Mouse (Mus musculus): ENCODE data around the gene Nbeal2. TPM values are rescaled to one million over a fixed set of nuclear protein-coding genes. Genes with fewer than 3 reads are reported as not detected.

Nbeal2 gene
- polyA plus RNA-seq, 1 experiment from 2014 or later, result 5.0 TPM

- WGBS, result 19% methylated on average over 14 of the region's 14 CpGs
- Histone ChIP-seq H3K36me3 (ENCODE audit: insufficient read depth, low read length) (no peaks in the 10 kb centered on the region), H3K27me3 (ENCODE audit: insufficient read depth, low read length) (no peaks in the 10 kb centered on the region), H3K9me3 (ENCODE audit: low read length) (no peaks in the 10 kb centered on the region), H3K9ac (replicated peaks; ENCODE audit: low read length) (peak overlapping the region; percentile 76), H3K4me1 (ENCODE audit: insufficient read depth, low read length) (peaks cover 33% of the 10 kb centered on the region), H3K4me3 (ENCODE audit: low read length) (peak overlapping the region; percentile 63), H3K27ac (ENCODE audit: low read length) (no peak overlapping the region), H3K4me2 (replicated peaks; ENCODE audit: low read depth, low read length) (peak overlapping the region; percentile 80)
- no peak for ATAC-seq (ENCODE audit: low FRiP score, low TSS enrichment)
Observed at GRCm38 (mm10) chr9:110652963-110653654, 852 bp downstream of the Nbeal2 start.

- Histone ChIP-seq H3K4me3 (ENCODE audit: low read length) (peak overlapping the region; percentile 63), H3K27ac (ENCODE audit: low read length) (no peak overlapping the region)
Observed at GRCm38 (mm10) chr9:110651931-110652722, 1.8 kb downstream of the Nbeal2 start.

GRCm38 (mm10) chr9:110649775-110650174 is 4.2 kb downstream of the Nbeal2 start:
- Histone ChIP-seq H3K27me3 (ENCODE audit: insufficient read depth, low read length) (no peaks in the 10 kb centered on the region), H3K27ac (ENCODE audit: low read length) (no peak overlapping the region), H3K9ac (replicated peaks; ENCODE audit: low read length) (no peak overlapping the region), H3K9me3 (ENCODE audit: low read length) (no peaks in the 10 kb centered on the region), H3K4me3 (ENCODE audit: low read length) (no peak overlapping the region), H3K36me3 (ENCODE audit: insufficient read depth, low read length) (no peaks in the 10 kb centered on the region), H3K4me2 (replicated peaks; ENCODE audit: low read depth, low read length) (no peak overlapping the region), H3K4me1 (ENCODE audit: insufficient read depth, low read length) (peaks cover 24% of the 10 kb centered on the region)
- ATAC-seq (ENCODE audit: low FRiP score, low TSS enrichment), result no peak

More at GRCm38 (mm10) chr9:110651931-110652722, 1.8 kb downstream of the Nbeal2 start:
- peak overlapping the region; percentile 33; the same call in 1 of the 2 replicates for H3K9ac ChIP-seq (replicated peaks; ENCODE audit: low read length)
- no peaks in the 10 kb centered on the region for H3K27me3 ChIP-seq (ENCODE audit: insufficient read depth, low read length)
- H3K4me1 ChIP-seq (ENCODE audit: insufficient read depth, low read length), result peaks cover 23% of the 10 kb centered on the region
- WGBS, result 25% methylated on average over 13 of the region's 13 CpGs
- H3K9me3 ChIP-seq (ENCODE audit: low read length), result no peaks in the 10 kb centered on the region
- ATAC-seq (ENCODE audit: low FRiP score, low TSS enrichment), result no peak
- peak overlapping the region; percentile 80 for H3K4me2 ChIP-seq (replicated peaks; ENCODE audit: low read depth, low read length)
- no peaks in the 10 kb centered on the region for H3K36me3 ChIP-seq (ENCODE audit: insufficient read depth, low read length)

- H3K4me1 ChIP-seq (ENCODE audit: insufficient read depth, low read length), result peaks cover 31% of the 10 kb centered on the region
- 71% methylated on average over 9 of the region's 9 CpGs for whole genome bisulfite sequencing
Observed at GRCm38 (mm10) chr9:110645219-110645618, 8.7 kb downstream of the Nbeal2 start.

GRCm38 (mm10) chr9:110644295-110644694 is 9.7 kb downstream of the Nbeal2 start:
- ATAC-seq (ENCODE audit: low FRiP score, low TSS enrichment), result peak; percentile 1; the same call in 1 of the 2 replicates
- Histone ChIP-seq H3K4me2 (replicated peaks; ENCODE audit: low read depth, low read length) (no peak overlapping the region), H3K9me3 (ENCODE audit: low read length) (no peaks in the 10 kb centered on the region), H3K9ac (replicated peaks; ENCODE audit: low read length) (no peak overlapping the region; the same call in 1 of the 2 replicates), H3K4me1 (ENCODE audit: insufficient read depth, low read length) (peaks cover 31% of the 10 kb centered on the region), H3K27ac (ENCODE audit: low read length) (peak overlapping the region; percentile 57), H3K36me3 (ENCODE audit: insufficient read depth, low read length) (peaks cover 4% of the 10 kb centered on the region; the same call in 1 of the 2 replicates), H3K27me3 (ENCODE audit: insufficient read depth, low read length) (no peaks in the 10 kb centered on the region), H3K4me3 (ENCODE audit: low read length) (no peak overlapping the region)
- WGBS, result 74% methylated on average over 10 of the region's 10 CpGs

More at GRCm38 (mm10) chr9:110645219-110645618, 8.7 kb downstream of the Nbeal2 start:
- Histone ChIP-seq H3K4me3 (ENCODE audit: low read length) (no peak overlapping the region), H3K27ac (ENCODE audit: low read length) (no peak overlapping the region), H3K4me2 (replicated peaks; ENCODE audit: low read depth, low read length) (no peak overlapping the region), H3K9me3 (ENCODE audit: low read length) (no peaks in the 10 kb centered on the region), H3K27me3 (ENCODE audit: insufficient read depth, low read length) (no peaks in the 10 kb centered on the region), H3K36me3 (ENCODE audit: insufficient read depth, low read length) (no peaks in the 10 kb centered on the region; the same call in 1 of the 2 replicates), H3K9ac (replicated peaks; ENCODE audit: low read length) (no peak overlapping the region)
- ATAC-seq (ENCODE audit: low FRiP score, low TSS enrichment), result no peak

- Histone ChIP-seq H3K27ac (ENCODE audit: low read length) (peak overlapping the region; percentile 57), H3K9me3 (ENCODE audit: low read length) (no peaks in the 10 kb centered on the region), H3K4me1 (ENCODE audit: insufficient read depth, low read length) (peaks cover 31% of the 10 kb centered on the region), H3K4me2 (replicated peaks; ENCODE audit: low read depth, low read length) (no peak overlapping the region), H3K9ac (replicated peaks; ENCODE audit: low read length) (no peak overlapping the region), H3K36me3 (ENCODE audit: insufficient read depth, low read length) (peaks cover 4% of the 10 kb centered on the region; the same call in 1 of the 2 replicates), H3K27me3 (ENCODE audit: insufficient read depth, low read length) (no peaks in the 10 kb centered on the region), H3K4me3 (ENCODE audit: low read length) (no peak overlapping the region)
- WGBS, result 39% methylated on average over 9 of the region's 9 CpGs
- peak; percentile 81 for ATAC-seq (ENCODE audit: low FRiP score, low TSS enrichment)
Observed at GRCm38 (mm10) chr9:110643787-110644186, 10.2 kb downstream of the Nbeal2 start.

GRCm38 (mm10) chr9:110642812-110643524 is 11.0 kb downstream of the Nbeal2 start:
- Histone ChIP-seq H3K4me2 (replicated peaks; ENCODE audit: low read depth, low read length) (no peak overlapping the region), H3K9ac (replicated peaks; ENCODE audit: low read length) (no peak overlapping the region; the same call in 1 of the 2 replicates), H3K27ac (ENCODE audit: low read length) (peak overlapping the region; percentile 8), H3K27me3 (ENCODE audit: insufficient read depth, low read length) (no peaks in the 10 kb centered on the region), H3K4me1 (ENCODE audit: insufficient read depth, low read length) (peaks cover 31% of the 10 kb centered on the region), H3K4me3 (ENCODE audit: low read length) (no peak overlapping the region), H3K36me3 (ENCODE audit: insufficient read depth, low read length) (peaks cover 11% of the 10 kb centered on the region), H3K9me3 (ENCODE audit: low read length) (no peaks in the 10 kb centered on the region)
- ATAC-seq (ENCODE audit: low FRiP score, low TSS enrichment), result peak; percentile 53
- 26% methylated on average over 5 of the region's 5 CpGs for WGBS

- Histone ChIP-seq H3K27me3 (ENCODE audit: insufficient read depth, low read length) (no peaks in the 10 kb centered on the region), H3K9ac (replicated peaks; ENCODE audit: low read length) (no peak overlapping the region), H3K4me1 (ENCODE audit: insufficient read depth, low read length) (peaks cover 31% of the 10 kb centered on the region), H3K9me3 (ENCODE audit: low read length) (no peaks in the 10 kb centered on the region), H3K4me3 (ENCODE audit: low read length) (no peak overlapping the region), H3K27ac (ENCODE audit: low read length) (no peak overlapping the region), H3K36me3 (ENCODE audit: insufficient read depth, low read length) (peaks cover 15% of the 10 kb centered on the region), H3K4me2 (replicated peaks; ENCODE audit: low read depth, low read length) (no peak overlapping the region)
- WGBS, result 82% methylated on average over 5 of the region's 5 CpGs
- ATAC-seq (ENCODE audit: low FRiP score, low TSS enrichment), result no peak
Observed at GRCm38 (mm10) chr9:110641006-110641405, 13.0 kb downstream of the Nbeal2 start.

GRCm38 (mm10) chr9:110638611-110639021 is 15.3 kb downstream of the Nbeal2 start:
- Histone ChIP-seq H3K27me3 (ENCODE audit: insufficient read depth, low read length) (no peaks in the 10 kb centered on the region), H3K9ac (replicated peaks; ENCODE audit: low read length) (no peak overlapping the region), H3K9me3 (ENCODE audit: low read length) (no peaks in the 10 kb centered on the region), H3K27ac (ENCODE audit: low read length) (no peak overlapping the region), H3K4me2 (replicated peaks; ENCODE audit: low read depth, low read length) (no peak overlapping the region), H3K4me1 (ENCODE audit: insufficient read depth, low read length) (peaks cover 20% of the 10 kb centered on the region), H3K4me3 (ENCODE audit: low read length) (no peak overlapping the region), H3K36me3 (ENCODE audit: insufficient read depth, low read length) (peaks cover 17% of the 10 kb centered on the region)
- 80% methylated on average over 10 of the region's 10 CpGs for WGBS
- ATAC-seq (ENCODE audit: low FRiP score, low TSS enrichment), result no peak

Data from kidney, embryonic 16.5 days (tissue).